Mouse (Mus musculus): ENCODE results near the gene Gm11011. TPM values are rescaled to one million over a fixed set of nuclear protein-coding genes. Genes with fewer than 3 reads are reported as not detected.
A peak's percentile ranks its signal among the peaks of the same experiment; 100 is the strongest.

Gm11011 gene
- polyA plus RNA-seq, 1 experiment from 2014 or later, result not detected

DNA sequence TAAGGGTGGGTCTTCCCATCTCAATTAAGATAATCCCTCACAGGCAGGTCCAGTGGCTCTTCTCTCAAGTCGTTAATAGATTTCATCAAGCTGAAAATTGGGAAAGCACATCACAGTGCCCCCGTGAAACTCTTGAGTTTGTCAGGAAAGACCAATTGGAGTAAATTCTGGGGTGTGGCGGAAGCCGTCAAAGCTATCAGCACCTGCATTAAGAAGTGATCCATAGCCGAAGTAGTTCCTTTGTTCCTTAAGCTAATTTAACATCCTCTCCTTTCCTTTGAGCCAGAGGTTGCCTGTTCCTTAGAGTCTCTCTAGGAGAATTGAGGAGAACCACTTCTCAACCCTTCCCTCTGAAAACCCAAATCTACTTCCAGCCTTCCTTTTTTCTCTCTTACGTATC, 28.5 kb upstream of the Gm11011 start:
- H3K36me3 ChIP-seq (ENCODE audit: control insufficient read depth, insufficient read depth, low read length), result no peaks in the 10 kb centered on the region
- H3K9ac ChIP-seq (replicated peaks; ENCODE audit: low read depth, low read length), result no peak overlapping the region
- no peak overlapping the region for H3K27ac ChIP-seq (ENCODE audit: low read depth, low read length)
- no peaks in the 10 kb centered on the region for H3K27me3 ChIP-seq (ENCODE audit: control insufficient read depth, insufficient read depth, low read length)
- peaks cover 9% of the 10 kb centered on the region; the same call in 1 of the 2 replicates for H3K4me1 ChIP-seq (ENCODE audit: control insufficient read depth, insufficient read depth, low read length)
- 75% methylated on average over 6 of the region's 6 CpGs for WGBS
- H3K4me3 ChIP-seq (ENCODE audit: low read depth, low read length), result no peak overlapping the region
- H3K9me3 ChIP-seq (ENCODE audit: control insufficient read depth, low read length), result no peaks in the 10 kb centered on the region
- H3K4me2 ChIP-seq (ENCODE audit: low read depth, low read length), result no peak overlapping the region
- ATAC-seq (ENCODE audit: low read depth), result no peak

DNA sequence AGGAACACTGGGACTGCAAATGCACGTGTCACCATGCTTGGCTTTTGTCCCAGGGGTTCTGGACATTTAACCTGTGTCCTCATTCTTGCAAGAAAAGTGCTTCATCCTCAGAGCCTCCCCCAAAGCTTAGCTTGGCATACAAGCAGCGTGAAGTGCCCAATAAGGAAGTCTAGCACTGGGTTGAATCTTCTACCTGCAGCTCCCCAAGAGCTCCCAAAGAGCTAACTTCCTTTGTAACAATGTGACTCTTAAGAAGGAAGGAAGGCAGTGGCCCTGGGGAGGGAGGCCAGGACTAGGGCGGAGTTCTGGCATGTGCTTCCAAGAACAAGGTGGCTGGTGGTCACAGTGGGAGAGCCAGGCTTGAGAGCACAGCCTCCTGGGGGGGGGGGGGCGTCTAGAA, 27.1 kb upstream of the Gm11011 start:
- Histone ChIP-seq H3K9me3 (ENCODE audit: control insufficient read depth, low read length) (no peaks in the 10 kb centered on the region), H3K27ac (ENCODE audit: low read depth, low read length) (no peak overlapping the region), H3K4me3 (ENCODE audit: low read depth, low read length) (no peak overlapping the region), H3K4me1 (ENCODE audit: control insufficient read depth, insufficient read depth, low read length) (peaks cover 7% of the 10 kb centered on the region; the same call in 1 of the 2 replicates), H3K27me3 (ENCODE audit: control insufficient read depth, insufficient read depth, low read length) (no peaks in the 10 kb centered on the region), H3K9ac (replicated peaks; ENCODE audit: low read depth, low read length) (no peak overlapping the region), H3K4me2 (ENCODE audit: low read depth, low read length) (no peak overlapping the region), H3K36me3 (ENCODE audit: control insufficient read depth, insufficient read depth, low read length) (no peaks in the 10 kb centered on the region)
- ATAC-seq (ENCODE audit: low read depth), result no peak
- 56% methylated on average over 4 of the region's 4 CpGs for WGBS

DNA sequence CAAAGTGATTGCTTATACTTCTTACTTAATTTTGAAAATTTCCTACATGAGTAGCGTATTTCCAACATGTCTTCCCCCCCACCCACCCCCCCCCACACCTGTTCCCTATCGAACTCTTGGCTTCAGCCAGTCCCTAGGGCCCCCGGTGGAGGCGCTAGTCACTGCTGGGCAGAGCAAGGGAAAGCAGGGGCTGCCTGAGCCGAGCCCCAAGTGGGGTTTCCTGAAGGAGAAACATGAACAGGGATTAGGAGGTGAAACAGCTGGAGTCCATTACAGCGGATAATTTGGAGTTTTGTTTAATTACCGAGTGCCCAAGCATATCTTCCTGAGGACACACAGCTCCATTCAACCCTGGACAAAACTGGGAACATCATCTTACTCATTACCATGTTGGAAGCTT, 24.0 kb upstream of the Gm11011 start:
- Histone ChIP-seq H3K4me1 (ENCODE audit: control insufficient read depth, insufficient read depth, low read length) (peaks cover 7% of the 10 kb centered on the region; the same call in 1 of the 2 replicates), H3K9ac (replicated peaks; ENCODE audit: low read depth, low read length) (no peak overlapping the region), H3K4me2 (ENCODE audit: low read depth, low read length) (no peak overlapping the region), H3K27me3 (ENCODE audit: control insufficient read depth, insufficient read depth, low read length) (no peaks in the 10 kb centered on the region), H3K36me3 (ENCODE audit: control insufficient read depth, insufficient read depth, low read length) (no peaks in the 10 kb centered on the region), H3K9me3 (ENCODE audit: control insufficient read depth, low read length) (no peaks in the 10 kb centered on the region), H3K4me3 (ENCODE audit: low read depth, low read length) (no peak overlapping the region), H3K27ac (ENCODE audit: low read depth, low read length) (no peak overlapping the region)
- no peak for ATAC-seq (ENCODE audit: low read depth)
- WGBS, result 45% methylated on average over 7 of the region's 7 CpGs

DNA sequence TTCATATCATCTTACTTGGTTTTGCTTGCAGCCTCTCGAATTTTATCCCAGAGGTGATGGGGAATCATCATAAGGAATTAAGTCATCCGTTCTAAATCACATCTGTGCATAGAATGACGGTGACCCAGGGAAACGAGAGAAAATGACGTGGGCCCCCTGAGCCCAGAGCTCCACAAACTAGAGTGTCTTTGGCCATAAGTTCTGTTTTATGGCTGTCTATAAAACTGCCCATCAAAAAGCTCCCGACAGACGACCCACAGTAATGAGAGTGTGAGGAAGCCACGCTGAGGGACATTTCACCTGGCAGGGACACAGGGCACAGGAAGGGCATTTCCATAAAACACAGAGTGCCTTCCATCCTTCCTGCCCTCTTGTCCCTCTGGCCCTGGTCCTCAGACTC, 23.3 kb upstream of the Gm11011 start:
- Histone ChIP-seq H3K9me3 (ENCODE audit: control insufficient read depth, low read length) (no peaks in the 10 kb centered on the region), H3K36me3 (ENCODE audit: control insufficient read depth, insufficient read depth, low read length) (no peaks in the 10 kb centered on the region), H3K27ac (ENCODE audit: low read depth, low read length) (no peak overlapping the region), H3K4me3 (ENCODE audit: low read depth, low read length) (no peak overlapping the region), H3K27me3 (ENCODE audit: control insufficient read depth, insufficient read depth, low read length) (no peaks in the 10 kb centered on the region), H3K4me1 (ENCODE audit: control insufficient read depth, insufficient read depth, low read length) (peaks cover 7% of the 10 kb centered on the region; the same call in 1 of the 2 replicates), H3K4me2 (ENCODE audit: low read depth, low read length) (no peak overlapping the region), H3K9ac (replicated peaks; ENCODE audit: low read depth, low read length) (no peak overlapping the region)
- 24% methylated on average over 8 of the region's 8 CpGs for WGBS
- 0 out of 2 replicates have a peak, but pooled peaks have one; percentile 31 for ATAC-seq (ENCODE audit: low read depth)

DNA sequence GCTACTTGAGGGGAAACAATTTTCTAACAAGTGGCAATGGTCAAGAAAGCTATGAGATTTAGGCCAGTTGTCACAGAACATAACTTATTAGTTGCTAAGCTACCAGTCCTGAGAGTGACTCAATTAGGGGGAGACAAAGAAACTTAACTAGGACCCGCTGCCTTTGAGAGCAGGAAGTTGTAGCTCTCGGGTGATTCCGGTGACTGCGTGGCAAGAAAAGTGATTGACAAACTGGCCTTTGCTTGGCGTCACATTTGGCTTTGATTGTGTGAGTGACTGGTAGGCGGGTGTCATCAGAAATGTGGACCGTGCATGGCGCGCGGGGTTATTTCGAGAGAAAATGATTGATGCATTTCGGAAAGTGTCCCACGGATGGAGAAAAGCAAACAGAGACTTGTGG, 22.4 kb upstream of the Gm11011 start:
- Histone ChIP-seq H3K36me3 (ENCODE audit: control insufficient read depth, insufficient read depth, low read length) (no peaks in the 10 kb centered on the region), H3K27me3 (ENCODE audit: control insufficient read depth, insufficient read depth, low read length) (no peaks in the 10 kb centered on the region), H3K4me1 (ENCODE audit: control insufficient read depth, insufficient read depth, low read length) (peaks cover 7% of the 10 kb centered on the region; the same call in 1 of the 2 replicates), H3K4me3 (ENCODE audit: low read depth, low read length) (no peak overlapping the region), H3K9ac (replicated peaks; ENCODE audit: low read depth, low read length) (no peak overlapping the region), H3K27ac (ENCODE audit: low read depth, low read length) (no peak overlapping the region), H3K9me3 (ENCODE audit: control insufficient read depth, low read length) (no peaks in the 10 kb centered on the region), H3K4me2 (ENCODE audit: low read depth, low read length) (no peak overlapping the region)
- ATAC-seq (ENCODE audit: low read depth), result no peak
- 31% methylated on average over 13 of the region's 13 CpGs for WGBS

DNA sequence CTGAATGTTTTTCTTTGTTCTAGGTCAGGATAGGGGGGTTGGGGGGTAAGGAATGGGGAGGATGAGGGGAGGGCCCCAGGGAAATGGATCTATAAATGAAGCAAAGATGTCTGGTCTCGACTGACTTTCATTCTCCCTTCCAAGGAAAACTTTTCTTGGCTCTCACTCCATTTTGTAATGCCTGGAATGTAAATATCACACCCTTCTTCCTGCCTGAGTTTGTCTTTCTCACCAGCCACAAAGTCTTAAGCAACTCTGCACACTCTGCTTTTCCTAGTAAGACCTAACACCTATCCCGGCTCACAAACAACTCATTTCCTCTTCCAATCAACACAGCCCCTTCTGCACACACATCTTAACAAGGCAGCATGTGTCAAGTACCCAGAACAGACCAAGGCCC, 20.2 kb upstream of the Gm11011 start:
- Histone ChIP-seq H3K27me3 (ENCODE audit: control insufficient read depth, insufficient read depth, low read length) (no peaks in the 10 kb centered on the region), H3K4me2 (ENCODE audit: low read depth, low read length) (no peak overlapping the region), H3K9ac (replicated peaks; ENCODE audit: low read depth, low read length) (no peak overlapping the region), H3K36me3 (ENCODE audit: control insufficient read depth, insufficient read depth, low read length) (no peaks in the 10 kb centered on the region), H3K4me1 (ENCODE audit: control insufficient read depth, insufficient read depth, low read length) (peaks cover 7% of the 10 kb centered on the region; the same call in 1 of the 2 replicates), H3K9me3 (ENCODE audit: control insufficient read depth, low read length) (no peaks in the 10 kb centered on the region), H3K27ac (ENCODE audit: low read depth, low read length) (no peak overlapping the region), H3K4me3 (ENCODE audit: low read depth, low read length) (no peak overlapping the region)
- 73% methylated on average over 2 of the region's 2 CpGs for WGBS
- no peak for ATAC-seq (ENCODE audit: low read depth)

DNA sequence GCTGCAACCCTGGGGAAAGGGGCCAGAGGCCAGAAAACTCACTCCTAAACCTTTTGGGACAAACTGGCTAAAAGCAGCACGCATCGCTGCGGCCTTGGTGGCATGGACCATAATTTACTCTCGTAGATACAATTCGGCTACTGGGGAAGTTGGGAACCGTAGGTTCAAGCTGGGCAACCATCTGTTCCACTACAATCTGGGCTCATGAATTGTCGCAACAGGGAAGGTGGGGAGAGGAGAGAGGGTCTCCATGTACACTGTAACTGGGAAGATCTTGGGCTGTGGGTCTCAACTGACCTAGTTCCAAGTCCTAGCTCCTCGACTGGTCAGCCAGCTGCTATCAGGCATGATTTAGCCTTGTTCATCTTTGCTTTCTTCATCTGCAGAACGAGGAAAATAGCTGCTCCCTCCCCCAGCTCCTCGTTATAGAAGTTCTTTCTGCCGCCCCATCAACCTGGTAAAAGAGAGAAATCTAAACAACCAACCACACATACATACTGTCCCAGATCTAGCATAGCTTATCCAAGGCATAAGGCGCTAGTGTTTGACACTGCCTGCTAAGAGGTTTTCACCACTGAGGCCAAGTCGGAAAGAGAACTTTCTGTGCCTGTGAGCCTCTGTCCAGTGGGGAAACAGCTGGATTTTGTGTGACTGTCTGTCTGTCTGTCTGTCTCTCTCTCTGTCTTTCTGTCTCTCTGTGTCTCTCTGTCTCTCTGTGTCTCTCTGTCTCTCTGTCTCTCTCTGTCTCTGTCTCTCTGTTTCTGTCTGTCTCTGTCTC, 19.5 kb upstream of the Gm11011 start:
- H3K4me1 ChIP-seq (ENCODE audit: control insufficient read depth, insufficient read depth, low read length), result peaks cover 7% of the 10 kb centered on the region; the same call in 1 of the 2 replicates
- H3K4me2 ChIP-seq (ENCODE audit: low read depth, low read length), result no peak overlapping the region
- 74% methylated on average over 13 of the region's 13 CpGs for WGBS
- H3K36me3 ChIP-seq (ENCODE audit: control insufficient read depth, insufficient read depth, low read length), result no peaks in the 10 kb centered on the region
- H3K9ac ChIP-seq (replicated peaks; ENCODE audit: low read depth, low read length), result no peak overlapping the region
- ATAC-seq (ENCODE audit: low read depth), result no peak
- H3K9me3 ChIP-seq (ENCODE audit: control insufficient read depth, low read length), result no peaks in the 10 kb centered on the region
- H3K27ac ChIP-seq (ENCODE audit: low read depth, low read length), result no peak overlapping the region
- no peaks in the 10 kb centered on the region for H3K27me3 ChIP-seq (ENCODE audit: control insufficient read depth, insufficient read depth, low read length)
- H3K4me3 ChIP-seq (ENCODE audit: low read depth, low read length), result no peak overlapping the region

DNA sequence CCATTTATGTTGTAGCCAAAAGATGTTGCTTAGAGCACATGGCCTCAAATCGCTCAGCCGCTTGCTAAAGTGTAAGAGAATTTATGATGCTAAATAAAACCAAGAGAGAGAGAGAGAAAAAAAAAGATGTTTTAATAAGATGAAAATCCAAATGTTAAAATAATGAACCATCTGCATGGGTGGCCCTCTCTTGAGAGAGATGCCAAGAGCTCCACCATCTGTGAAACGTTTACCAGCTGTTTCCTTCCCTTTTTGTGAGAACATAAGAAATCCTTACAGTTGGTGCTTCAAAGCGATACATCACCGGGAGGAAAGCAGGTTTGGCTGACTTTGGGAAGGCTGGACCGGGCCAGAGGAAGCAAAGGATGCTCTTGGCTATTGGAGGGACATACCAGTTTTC, 12.6 kb upstream of the Gm11011 start:
- H3K4me3 ChIP-seq (ENCODE audit: low read depth, low read length), result no peak overlapping the region
- WGBS, result 57% methylated on average over 6 of the region's 6 CpGs

DNA sequence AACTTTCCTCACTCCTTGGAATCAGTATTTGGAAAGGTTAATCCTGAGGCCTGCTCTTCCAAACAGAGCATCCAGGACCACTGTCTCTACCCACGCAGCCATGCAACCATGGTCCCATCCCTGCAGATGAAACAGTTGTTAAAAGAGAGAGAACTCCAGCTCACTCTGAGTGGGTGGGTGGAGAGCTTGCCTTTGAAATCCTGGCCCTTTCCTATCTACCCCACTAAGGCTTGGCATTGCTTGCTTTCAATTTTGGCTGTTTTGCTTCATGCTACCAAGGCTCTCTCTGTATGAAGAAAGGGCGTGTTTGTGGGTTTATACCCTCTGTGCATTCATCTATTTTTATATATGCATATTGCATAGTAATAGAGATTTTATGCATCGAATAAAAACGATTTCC, 12.0 kb upstream of the Gm11011 start:
- H3K36me3 ChIP-seq (ENCODE audit: control insufficient read depth, insufficient read depth, low read length), result no peaks in the 10 kb centered on the region
- no peaks in the 10 kb centered on the region for H3K27me3 ChIP-seq (ENCODE audit: control insufficient read depth, insufficient read depth, low read length)
- no peaks in the 10 kb centered on the region for H3K9me3 ChIP-seq (ENCODE audit: control insufficient read depth, low read length)
- no peak overlapping the region for H3K9ac ChIP-seq (replicated peaks; ENCODE audit: low read depth, low read length)
- no peak overlapping the region for H3K4me2 ChIP-seq (ENCODE audit: low read depth, low read length)
- no peak for ATAC-seq (ENCODE audit: low read depth)
- H3K4me1 ChIP-seq (ENCODE audit: control insufficient read depth, insufficient read depth, low read length), result no peaks in the 10 kb centered on the region
- 82% methylated on average over 4 of the region's 4 CpGs for WGBS
- H3K4me3 ChIP-seq (ENCODE audit: low read depth, low read length), result no peak overlapping the region
- H3K27ac ChIP-seq (ENCODE audit: low read depth, low read length), result no peak overlapping the region

More for the DNA sequence above, 12.6 kb upstream of the Gm11011 start:
- ATAC-seq (ENCODE audit: low read depth), result no peak
- Histone ChIP-seq H3K36me3 (ENCODE audit: control insufficient read depth, insufficient read depth, low read length) (no peaks in the 10 kb centered on the region), H3K4me1 (ENCODE audit: control insufficient read depth, insufficient read depth, low read length) (no peaks in the 10 kb centered on the region), H3K9ac (replicated peaks; ENCODE audit: low read depth, low read length) (no peak overlapping the region), H3K4me2 (ENCODE audit: low read depth, low read length) (no peak overlapping the region), H3K27me3 (ENCODE audit: control insufficient read depth, insufficient read depth, low read length) (no peaks in the 10 kb centered on the region), H3K27ac (ENCODE audit: low read depth, low read length) (no peak overlapping the region), H3K9me3 (ENCODE audit: control insufficient read depth, low read length) (no peaks in the 10 kb centered on the region)
